In genomic region chr17:6118861-6119260, GRCm38 (mm10) we compare ENCODE assay signal across 21 mouse cellular contexts. TPM values are rescaled to one million over a fixed set of nuclear protein-coding genes. Genes with fewer than 3 reads are reported as not detected.
DNase-seq lines count a peak whose midpoint lies in the region; TF ChIP-seq lines count a peak whose summit lies in the region.
"Had no signal": no experiment of that assay in that cellular context is flagged by ENCODE, and none has a peak within 500 bp of the region (broad histone marks: within the 10 kb centered on the region; RNA-seq: fewer than 3 reads in every experiment).

No protein-coding gene starts in this region.

- H3K4me3 ChIP-seq in embryonic fibroblast, embryonic 13.5 days (ENCODE audit: insufficient read depth, low read length): no peak overlapping the region
- H3K4me3 ChIP-seq: embryonic facial prominence, embryonic 12.5 days; erythroblast, embryonic 14.5 days; forebrain, embryonic 13.5 days; gastrocnemius, adult 2 months; hindbrain, embryonic 10.5 days; kidney, embryonic 15.5 days; limb, embryonic 12.5 days; liver, embryonic 12.5 days; stomach, embryonic 15.5 days had no signal

- peak overlapping the region; percentile 14; the same call in 1 of the 2 replicates for H3K27ac ChIP-seq in embryonic fibroblast, embryonic 13.5 days (ENCODE audit: insufficient read depth, low read length)
- H3K27ac ChIP-seq: embryonic facial prominence, embryonic 12.5 days; forebrain, embryonic 13.5 days; gastrocnemius, adult 2 months; hindbrain, embryonic 10.5 days; kidney, embryonic 15.5 days; limb, embryonic 12.5 days; liver, embryonic 12.5 days; stomach, embryonic 15.5 days had no signal

- TF ChIP-seq CTCF in embryonic fibroblast, embryonic 13.5 days (IDR thresholded peaks at IDR 0.05; ENCODE audit: borderline replicate concordance, insufficient read depth, low read length): no peak

- peak; percentile 30 for DNase-seq in layer of hippocampus, adult 9-11 months
- no peak for DNase-seq in layer of hippocampus, postnatal 10 days (ENCODE audit: low spot score in 2 of 2)
- peak; percentile 91 for DNase-seq in cerebellum, adult 11-12 months
- peak; percentile 95 for DNase-seq in cerebellum, adult 9-10 months
- DNase-seq in adrenal gland, adult 2 months: no peak
- DNase-seq in lung, adult 18-20 months: no peak
- DNase-seq: B cell, adult 2 months; gastrocnemius, adult 2 months; kidney, postnatal 36 days; lung, adult 2 months; lung, postnatal 14 days; midbrain, embryonic 14.5 days had no signal

- TF ChIP-seq POLR2A in embryonic fibroblast, embryonic 13.5 days (IDR thresholded peaks at IDR 0.05; ENCODE audit: low read depth, low read length): no peak

- peaks cover 16% of the 10 kb centered on the region for H3K4me1 ChIP-seq in embryonic fibroblast, embryonic 13.5 days (ENCODE audit: control insufficient read depth, insufficient read depth, low read length)
- H3K4me1 ChIP-seq: embryonic facial prominence, embryonic 12.5 days; forebrain, embryonic 13.5 days; hindbrain, embryonic 10.5 days; liver, embryonic 12.5 days; stomach, embryonic 15.5 days had no signal

RNA-seq across cellular contexts. Expression of gene Tulp4, which starts 12.6 kb away (rescaled TPM):
- total RNA-seq in layer of hippocampus, postnatal 10 days (2021): 100 to 1,000 TPM; 292 to 299 TPM
- polyA plus RNA-seq in embryonic fibroblast, embryonic 13.5 days (2011; ENCODE audit: insufficient read length, low read depth, missing spikeins): 164 and 243 TPM in 2 replicates
- 10 to 100 TPM; 66.5 to 85.6 TPM for total RNA-seq in adrenal gland, adult 2 months (2021)
- polyA plus RNA-seq in adrenal gland, adult 2 months (2012; rRNA removed): 53.3 and 66.6 TPM in 2 replicates

RNA-seq across cellular contexts. Expression of gene Gtf2h5, which starts 39.3 kb away (rescaled TPM):
- total RNA-seq in layer of hippocampus, postnatal 10 days (2021): 100 to 1,000 TPM; 172 to 182 TPM
- polyA plus RNA-seq in embryonic fibroblast, embryonic 13.5 days (2011; ENCODE audit: insufficient read length, low read depth, missing spikeins): 69.2 and 75.1 TPM in 2 replicates
- 10 to 100 TPM; 60.6 to 93.9 TPM for total RNA-seq in adrenal gland, adult 2 months (2021)
- 3.9 and 4.5 TPM in 2 replicates for polyA plus RNA-seq in adrenal gland, adult 2 months (2012; rRNA removed)

RNA-seq across cellular contexts. Expression of gene Serac1, which starts 39.3 kb away (rescaled TPM):
- 10 to 100 TPM; 20.2 to 25.2 TPM for total RNA-seq in layer of hippocampus, postnatal 10 days (2021)
- 4.5 and 4.7 TPM in 2 replicates for polyA plus RNA-seq in embryonic fibroblast, embryonic 13.5 days (2011; ENCODE audit: insufficient read length, low read depth, missing spikeins)
- total RNA-seq in adrenal gland, adult 2 months (2021): 1 to 10 TPM; 5.3 to 6.9 TPM
- polyA plus RNA-seq in adrenal gland, adult 2 months (2012; rRNA removed): 2.8 and 4.9 TPM in 2 replicates

Comparison
In these comparisons a context has a peak if more than half of its experiments do, and no peak if none do; other contexts are left out.
1. DNase-seq: peak in layer of hippocampus, adult 9-11 months (single experiment), cerebellum, adult 11-12 months (single experiment) and cerebellum, adult 9-10 months (single experiment); none in layer of hippocampus, postnatal 10 days (0 of 2), adrenal gland, adult 2 months (single experiment) and lung, adult 18-20 months (0 of 2).